Mouse (Mus musculus) hindbrain, postnatal 0 days (tissue): ENCODE data around the gene Ferd3l. TPM values are rescaled to one million over a fixed set of nuclear protein-coding genes. Genes with fewer than 3 reads are reported as not detected.

Experiments used
- ATAC-seq: fragments of 200-750 bp; cut with Nextera tagmentation; 2 replicates; pipeline ENCODE4 v1.8.0; 2017; ENCODE audit warnings: mild to moderate bottlenecking, moderate TSS enrichment, moderate library complexity
- DNase-seq: peaks from one replicate; pipeline ENCODE4 v3.0.0-alpha.2; 2015; ENCODE audit warnings: low spot score
- H3K27ac ChIP-seq: fragments of 300-500 bp; sonication (generic); 2 replicates; pipeline ENCODE4 v1.5.1; 2014; ENCODE audit warnings: mild to moderate bottlenecking
- H3K27me3 ChIP-seq: fragments of 300-500 bp; sonication (generic); 2 replicates; pipeline ENCODE4 v1.6.1; 2014; ENCODE audit warnings: low read length, mixed read lengths; ENCODE audit not compliant: insufficient read depth
- H3K36me3 ChIP-seq: fragments of 300-500 bp; sonication (generic); 2 replicates; pipeline ENCODE4 v1.6.1; 2014; ENCODE audit warnings: low read length, mixed read lengths; ENCODE audit not compliant: insufficient read depth
- H3K4me1 ChIP-seq: fragments of 300-500 bp; sonication (generic); 2 replicates; pipeline ENCODE4 v1.6.1; 2014; ENCODE audit warnings: antibody characterized with exemption, low read length, mixed read lengths; ENCODE audit not compliant: insufficient read depth
- H3K4me2 ChIP-seq: fragments of 300-500 bp; sonication (generic); 2 replicates; pipeline ENCODE4 v1.6.1; 2014; ENCODE audit warnings: low read depth, mild to moderate bottlenecking, low read length, moderate library complexity, mixed read lengths
- H3K4me3 ChIP-seq: fragments of 300-500 bp; sonication (generic); 2 replicates; pipeline ENCODE4 v1.5.1; 2014; ENCODE audit warnings: low read length
- H3K9ac ChIP-seq: fragments of 300-500 bp; sonication (generic); replicated peaks from 2 replicates; pipeline ENCODE4 v1.6.1; 2014; ENCODE audit warnings: mild to moderate bottlenecking, low read length, moderate library complexity, mixed read lengths
- H3K9me3 ChIP-seq: fragments of 300-500 bp; sonication (generic); 2 replicates; pipeline ENCODE4 v1.6.1; 2016; ENCODE audit warnings: low read length, mixed read lengths
- CTCF ChIP-seq: IDR thresholded peaks from 2 replicates; pipeline ENCODE4 v1.5.1; 2016; ENCODE audit warnings: antibody characterized with exemption, control low read depth, low read depth
- WGBS: fragments of 180-500 bp; shearing (Covaris S2); extraction: QIAGEN DNeasy Blood & Tissue Kit; methylation state at CpG from one replicate; pipeline ENCODE4 v1.1.7; 2014; 5-methylcytosine and 5-hydroxymethylcytosine counted together
- polyA plus RNA-seq: library from polyadenylated mRNA; unstranded; fragments of >200 nt; fragmentation: Nextera tagmentation; extraction: Ambion mirVana; gene quantifications from 2 replicates; pipeline ENCODE4 v1.2.1, GENCODE M21; 2015
- total RNA-seq: library from RNA; depleted of rRNA; stranded (reverse); fragments of >200 nt; gene quantifications from 2 replicates; pipeline ENCODE4 v1.2.3, GENCODE M21; 2014; rRNA removed

The Ferd3l gene
- 1.4 TPM in 1 of 2 replicates, not detected in the other for total RNA-seq
- 0.16 and 0.28 TPM in 2 replicates for polyA plus RNA-seq

DNA sequence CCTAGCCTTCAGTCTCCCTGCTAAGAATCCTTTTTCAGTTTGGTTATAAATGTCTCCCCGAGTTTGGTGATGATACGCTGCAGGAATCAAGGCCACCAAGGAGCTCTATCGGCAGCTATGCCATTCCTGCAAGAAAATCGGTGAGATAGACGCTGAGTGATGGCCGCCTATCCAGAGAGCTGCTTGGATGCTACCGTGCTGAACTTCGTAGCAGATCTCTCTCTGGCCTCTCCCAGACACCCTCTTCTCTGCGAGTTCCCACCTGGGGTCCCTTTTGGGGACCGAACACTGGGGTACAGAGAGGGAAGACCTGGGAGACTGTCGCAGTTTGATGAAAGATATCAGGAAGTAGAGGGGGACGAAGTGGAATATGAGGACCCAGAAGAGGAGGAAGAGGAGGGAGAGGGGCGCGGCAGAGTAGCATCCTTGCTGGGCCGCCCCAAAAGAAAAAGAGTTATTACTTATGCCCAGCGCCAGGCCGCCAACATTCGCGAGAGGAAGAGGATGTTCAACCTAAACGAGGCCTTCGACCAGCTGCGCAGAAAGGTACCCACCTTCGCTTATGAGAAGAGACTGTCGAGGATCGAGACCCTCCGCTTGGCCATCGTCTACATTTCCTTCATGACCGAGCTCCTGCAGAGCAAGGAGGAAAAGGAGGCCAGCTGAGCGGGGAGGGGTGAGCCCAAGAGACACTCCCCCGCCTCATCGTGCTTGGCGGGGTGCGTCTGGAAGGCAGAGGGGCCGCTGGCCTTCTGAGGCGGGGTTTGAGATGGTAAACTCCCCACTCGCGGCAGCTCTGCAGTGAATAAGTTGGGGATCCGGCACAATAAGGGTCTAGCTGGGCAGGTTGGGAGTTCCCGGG lies at the start of gene Ferd3l:
Ferd3l (plus strand) TSS at position 95 of the 862 bp plus-strand sequence.
- H3K4me3 ChIP-seq: peak within 1 kb of the TSS; percentile 36
- ATAC-seq: no peak
- no peaks in the 10 kb centered on the region for H3K9me3 ChIP-seq
- peak within 1 kb of the TSS; percentile 60 for H3K4me2 ChIP-seq
- WGBS: 2% methylated on average over 39 of the region's 39 CpGs
- peaks cover 17% of the 10 kb centered on the region for H3K27me3 ChIP-seq
- TF ChIP-seq CTCF: no peak
- H3K4me1 ChIP-seq: peaks cover 11% of the 10 kb centered on the region
- H3K36me3 ChIP-seq: no peaks in the 10 kb centered on the region
- DNase-seq: peak; percentile 17
- H3K27ac ChIP-seq: no peak within 1 kb of the TSS
- H3K9ac ChIP-seq: no peak within 1 kb of the TSS

DNA sequence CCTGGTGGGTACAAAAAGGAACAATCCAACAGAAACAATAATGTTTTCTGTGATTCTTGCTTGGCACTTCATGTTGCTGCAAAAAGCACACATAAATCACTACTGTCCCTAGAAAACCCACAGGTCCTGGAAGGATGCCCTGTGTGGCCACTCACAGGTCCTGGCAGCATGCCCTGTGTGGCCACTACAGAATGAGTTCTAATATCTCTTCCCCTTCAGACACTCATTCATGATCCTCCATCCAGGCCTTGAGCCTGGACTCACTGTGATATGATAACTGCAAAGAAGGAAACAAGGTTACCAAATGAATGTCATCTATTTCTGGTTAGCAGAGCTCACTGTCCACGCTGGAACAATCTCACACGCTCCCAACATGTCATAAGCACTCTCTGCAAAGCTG lies 34.3 kb upstream of the Ferd3l start:
- ATAC-seq: no peak
- WGBS: 75% methylated on average over 2 of the region's 2 CpGs
- Histone ChIP-seq H3K9me3 (no peaks in the 10 kb centered on the region), H3K27ac (no peak overlapping the region), H3K4me1 (no peaks in the 10 kb centered on the region), H3K36me3 (no peaks in the 10 kb centered on the region), H3K9ac (no peak overlapping the region), H3K27me3 (no peaks in the 10 kb centered on the region), H3K4me2 (no peak overlapping the region), H3K4me3 (no peak overlapping the region)
- TF ChIP-seq CTCF: no peak
- peak; percentile 6 for DNase-seq

DNA sequence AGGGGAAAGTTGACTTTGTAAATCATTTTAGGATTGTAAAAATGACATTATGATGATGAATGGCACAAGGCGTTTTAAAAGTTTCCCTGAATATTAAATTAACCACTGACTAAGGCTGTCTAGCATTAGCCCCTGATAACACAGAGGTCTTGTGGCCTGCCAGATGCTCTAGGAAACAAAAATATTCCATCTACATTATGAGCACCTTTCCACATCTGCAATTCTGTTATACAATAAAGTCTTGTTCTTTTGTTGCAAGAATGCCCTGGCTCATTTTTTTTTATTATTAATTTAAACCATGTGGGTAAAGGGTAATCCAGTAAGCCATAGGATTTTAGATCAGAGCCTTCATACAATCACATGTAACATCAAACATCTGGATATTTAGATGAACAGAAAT lies 33.6 kb upstream of the Ferd3l start:
- Histone ChIP-seq H3K4me1 (no peaks in the 10 kb centered on the region), H3K4me2 (no peak overlapping the region), H3K27ac (no peak overlapping the region), H3K9ac (no peak overlapping the region), H3K4me3 (no peak overlapping the region), H3K27me3 (no peaks in the 10 kb centered on the region), H3K9me3 (no peaks in the 10 kb centered on the region), H3K36me3 (no peaks in the 10 kb centered on the region)
- no peak for TF ChIP-seq CTCF
- DNase-seq: no peak
- no peak for ATAC-seq
- WGBS: 92% methylated on average over 1 of the region's 1 CpGs

DNA sequence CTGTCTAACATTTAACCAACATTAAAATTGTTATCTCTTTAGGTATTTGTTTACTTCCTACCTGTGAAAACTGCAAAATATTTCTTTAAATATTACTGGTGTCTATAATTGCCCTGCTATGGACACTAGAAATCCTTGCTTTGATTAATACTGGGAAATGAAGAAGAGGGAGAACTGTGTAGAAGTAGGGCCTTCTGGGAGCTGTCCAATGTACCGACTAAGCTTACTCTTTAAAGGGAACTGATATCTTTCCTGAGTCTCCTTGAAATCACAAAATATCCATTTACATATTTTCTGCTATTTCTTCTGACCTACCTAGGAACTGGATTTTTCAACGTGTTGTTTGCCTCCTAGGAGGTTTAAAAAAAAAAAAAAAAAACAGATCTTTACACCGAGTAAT lies 1.5 kb upstream of the Ferd3l start:
- WGBS: 14% methylated on average over 3 of the region's 3 CpGs
- no peak for ATAC-seq
- peaks cover 17% of the 10 kb centered on the region for H3K27me3 ChIP-seq
- peaks cover 11% of the 10 kb centered on the region for H3K4me1 ChIP-seq
- no peaks in the 10 kb centered on the region for H3K9me3 ChIP-seq
- no peak overlapping the region for H3K27ac ChIP-seq
- DNase-seq: peak; percentile 2
- H3K36me3 ChIP-seq: no peaks in the 10 kb centered on the region
- H3K4me2 ChIP-seq: no peak overlapping the region
- no peak overlapping the region for H3K9ac ChIP-seq
- TF ChIP-seq CTCF: no peak
- no peak overlapping the region for H3K4me3 ChIP-seq

DNA sequence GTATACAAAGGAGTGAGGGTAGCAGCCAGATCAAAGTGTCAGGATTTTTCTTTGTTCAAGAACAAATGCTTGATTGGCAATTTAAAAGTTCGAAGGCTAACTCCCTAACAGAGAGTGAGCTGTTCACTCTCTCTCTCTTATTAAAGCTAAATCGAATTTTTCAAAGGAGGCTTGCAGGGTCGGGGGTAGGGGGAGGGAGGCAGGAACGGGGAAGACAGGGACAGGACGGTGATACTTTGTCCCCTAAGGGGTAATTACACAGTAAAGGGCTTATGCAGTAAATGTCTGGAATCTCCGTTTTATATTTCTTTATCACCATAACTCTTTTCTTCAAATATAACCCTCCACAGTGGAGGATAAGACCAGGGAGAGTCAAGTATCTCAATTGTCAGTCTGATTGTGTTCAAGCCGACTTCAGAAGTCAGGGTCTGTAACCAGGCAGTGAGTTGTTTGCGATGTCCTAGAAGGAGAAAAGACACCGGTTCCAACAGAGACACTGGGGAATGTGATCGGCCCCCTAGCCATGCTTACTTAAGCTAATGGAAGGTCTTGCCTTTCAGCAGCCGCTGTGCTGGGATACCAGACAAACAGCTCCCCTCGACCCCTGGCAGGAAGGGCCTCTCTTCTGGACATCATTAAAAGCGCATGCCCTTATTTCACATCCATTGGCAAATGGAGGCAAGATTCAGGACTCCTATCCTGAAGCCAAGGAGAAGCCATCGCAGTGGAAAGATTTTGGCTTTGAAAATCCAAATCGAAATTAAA lies 709 bp upstream of the Ferd3l start:
- 1% methylated on average over 15 of the region's 15 CpGs for WGBS
- no peak overlapping the region for H3K27ac ChIP-seq
- ATAC-seq (0 out of 2 replicates have a peak, but pooled peaks have one; percentile 27), DNase-seq (peak; percentile 28)
- no peaks in the 10 kb centered on the region for H3K36me3 ChIP-seq
- H3K9ac ChIP-seq: no peak overlapping the region
- peaks cover 17% of the 10 kb centered on the region for H3K27me3 ChIP-seq
- H3K4me3 ChIP-seq: peak overlapping the region; percentile 36
- H3K9me3 ChIP-seq: no peaks in the 10 kb centered on the region
- H3K4me2 ChIP-seq: peak overlapping the region; percentile 60
- peaks cover 11% of the 10 kb centered on the region for H3K4me1 ChIP-seq
- no peak for TF ChIP-seq CTCF

DNA sequence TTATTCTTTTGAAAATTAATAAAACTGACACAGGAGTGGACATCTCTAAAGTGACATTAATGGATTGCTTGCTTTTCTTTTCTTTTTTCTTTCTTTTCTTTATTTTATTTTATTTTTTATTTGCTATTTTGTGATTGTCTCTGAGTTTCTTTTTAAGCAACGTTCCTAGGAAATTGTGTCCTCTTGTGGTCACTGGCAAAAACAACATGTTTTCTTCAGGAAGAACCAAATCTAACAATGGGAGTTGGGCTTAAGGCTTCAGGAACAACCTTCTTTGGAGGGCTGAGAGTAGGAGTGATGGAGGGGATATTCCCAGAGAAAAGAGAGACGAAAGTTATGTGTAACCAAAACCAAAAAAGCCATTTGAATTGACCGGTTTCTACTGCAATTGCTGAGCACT lies 24.6 kb downstream of the Ferd3l start:
- Histone ChIP-seq H3K27ac (no peak overlapping the region), H3K27me3 (peaks cover 34% of the 10 kb centered on the region)

More for the DNA sequence above, 24.6 kb downstream of the Ferd3l start:
- Histone ChIP-seq H3K4me3 (no peak overlapping the region), H3K4me1 (no peaks in the 10 kb centered on the region), H3K9ac (no peak overlapping the region), H3K4me2 (no peak overlapping the region), H3K36me3 (no peaks in the 10 kb centered on the region), H3K9me3 (no peaks in the 10 kb centered on the region)
- DNase-seq (peak; percentile 40), ATAC-seq (no peak)
- 4% methylated on average over 3 of the region's 3 CpGs for WGBS
- peak; percentile 70 for TF ChIP-seq CTCF
